Mouse (Mus musculus): ENCODE measurements at regions not wholly inside any gene's neighbourhood (a gene's known extent, or its start where the extent isn't known, plus 50 kb on each side); places are given as distances from the start of the nearest gene placed in this dataset.

GRCm38 (mm10) chr13:28701309-28701708 lies 252.2 kb downstream of the Sox4 start:
- Histone ChIP-seq H3K27me3 (no peaks in the 10 kb centered on the region), H3K4me1 (peaks cover 21% of the 10 kb centered on the region), H3K36me3 (no peaks in the 10 kb centered on the region), H3K4me2 (no peak overlapping the region), H3K9me3 (no peaks in the 10 kb centered on the region), H3K27ac (no peak overlapping the region), H3K9ac (no peak overlapping the region), H3K4me3 (no peak overlapping the region)
- 37% methylated on average over 1 of the region's 1 CpGs for WGBS
- ATAC-seq (ENCODE audit: borderline replicate concordance, extremely low read depth, low FRiP score, low TSS enrichment), result no peak

GRCm38 (mm10) chr13:28700081-28700480 lies 253.4 kb downstream of the Sox4 start:
- no peaks in the 10 kb centered on the region for H3K27me3 ChIP-seq
- WGBS, result 48% methylated on average over 3 of the region's 3 CpGs
- peaks cover 21% of the 10 kb centered on the region for H3K4me1 ChIP-seq
- no peak for ATAC-seq (ENCODE audit: borderline replicate concordance, extremely low read depth, low FRiP score, low TSS enrichment)
- no peaks in the 10 kb centered on the region for H3K36me3 ChIP-seq
- H3K9me3 ChIP-seq, result no peaks in the 10 kb centered on the region
- no peak overlapping the region for H3K9ac ChIP-seq
- H3K4me2 ChIP-seq, result no peak overlapping the region
- H3K27ac ChIP-seq, result no peak overlapping the region
- no peak overlapping the region for H3K4me3 ChIP-seq

- Histone ChIP-seq H3K27me3 (no peaks in the 10 kb centered on the region), H3K27ac (no peak overlapping the region), H3K9me3 (no peaks in the 10 kb centered on the region), H3K9ac (no peak overlapping the region), H3K4me3 (no peak overlapping the region), H3K36me3 (no peaks in the 10 kb centered on the region), H3K4me2 (no peak overlapping the region), H3K4me1 (peaks cover 21% of the 10 kb centered on the region)
- WGBS, result 89% methylated on average over 4 of the region's 4 CpGs
- ATAC-seq (ENCODE audit: borderline replicate concordance, extremely low read depth, low FRiP score, low TSS enrichment), result no peak
Measured at GRCm38 (mm10) chr13:28699490-28700032, 254.0 kb downstream of the Sox4 start.

- Histone ChIP-seq H3K36me3 (no peaks in the 10 kb centered on the region), H3K4me3 (no peak overlapping the region), H3K27ac (peak overlapping the region; percentile 17; the same call in 1 of the 2 replicates), H3K4me2 (no peak overlapping the region), H3K9ac (no peak overlapping the region), H3K27me3 (no peaks in the 10 kb centered on the region), H3K9me3 (no peaks in the 10 kb centered on the region), H3K4me1 (peaks cover 25% of the 10 kb centered on the region)
- no peak for ATAC-seq (ENCODE audit: borderline replicate concordance, extremely low read depth, low FRiP score, low TSS enrichment)
- 33% methylated on average over 12 of the region's 12 CpGs for WGBS
Measured at GRCm38 (mm10) chr13:28697796-28698678, 255.5 kb downstream of the Sox4 start.

GRCm38 (mm10) chr13:28693078-28693477 lies 260.4 kb downstream of the Sox4 start:
- no peaks in the 10 kb centered on the region for H3K9me3 ChIP-seq
- 42% methylated on average over 4 of the region's 4 CpGs for WGBS
- H3K27me3 ChIP-seq, result no peaks in the 10 kb centered on the region
- H3K4me2 ChIP-seq, result no peak overlapping the region
- peaks cover 43% of the 10 kb centered on the region for H3K4me1 ChIP-seq
- no peak overlapping the region for H3K4me3 ChIP-seq
- no peak overlapping the region for H3K9ac ChIP-seq
- no peaks in the 10 kb centered on the region for H3K36me3 ChIP-seq
- peak overlapping the region; percentile 89 for H3K27ac ChIP-seq
- peak; percentile 33; the same call in 1 of the 2 replicates for ATAC-seq (ENCODE audit: borderline replicate concordance, extremely low read depth, low FRiP score, low TSS enrichment)

GRCm38 (mm10) chr13:28692587-28692986 lies 260.9 kb downstream of the Sox4 start:
- H3K4me2 ChIP-seq, result no peak overlapping the region
- WGBS, result 58% methylated on average over 5 of the region's 5 CpGs
- peak; percentile 50; the same call in 1 of the 2 replicates for ATAC-seq (ENCODE audit: borderline replicate concordance, extremely low read depth, low FRiP score, low TSS enrichment)

GRCm38 (mm10) chr13:28690511-28691160 lies 262.9 kb downstream of the Sox4 start:
- no peak overlapping the region for H3K9ac ChIP-seq
- H3K4me1 ChIP-seq, result peaks cover 34% of the 10 kb centered on the region
- peak; percentile 39; the same call in 1 of the 2 replicates for ATAC-seq (ENCODE audit: borderline replicate concordance, extremely low read depth, low FRiP score, low TSS enrichment)
- peak overlapping the region; percentile 89 for H3K27ac ChIP-seq
- H3K27me3 ChIP-seq, result no peaks in the 10 kb centered on the region
- no peaks in the 10 kb centered on the region for H3K9me3 ChIP-seq
- no peak overlapping the region for H3K4me3 ChIP-seq
- 66% methylated on average over 5 of the region's 5 CpGs for WGBS
- no peaks in the 10 kb centered on the region for H3K36me3 ChIP-seq
- no peak overlapping the region for H3K4me2 ChIP-seq

More at GRCm38 (mm10) chr13:28692587-28692986, 260.9 kb downstream of the Sox4 start:
- H3K27me3 ChIP-seq, result no peaks in the 10 kb centered on the region
- no peaks in the 10 kb centered on the region for H3K36me3 ChIP-seq
- peaks cover 38% of the 10 kb centered on the region for H3K4me1 ChIP-seq
- H3K4me3 ChIP-seq, result no peak overlapping the region
- H3K27ac ChIP-seq, result peak overlapping the region; percentile 89
- H3K9ac ChIP-seq, result no peak overlapping the region
- no peaks in the 10 kb centered on the region for H3K9me3 ChIP-seq

GRCm38 (mm10) chr13:28687838-28688237 lies 265.7 kb downstream of the Sox4 start:
- no peaks in the 10 kb centered on the region for H3K27me3 ChIP-seq
- no peak overlapping the region for H3K4me3 ChIP-seq
- no peak for ATAC-seq (ENCODE audit: borderline replicate concordance, extremely low read depth, low FRiP score, low TSS enrichment)
- H3K27ac ChIP-seq, result no peak overlapping the region
- H3K9ac ChIP-seq, result no peak overlapping the region
- H3K4me1 ChIP-seq, result peaks cover 31% of the 10 kb centered on the region
- H3K4me2 ChIP-seq, result no peak overlapping the region
- no peaks in the 10 kb centered on the region for H3K9me3 ChIP-seq
- WGBS, result 48% methylated on average over 1 of the region's 1 CpGs
- H3K36me3 ChIP-seq, result no peaks in the 10 kb centered on the region

GRCm38 (mm10) chr13:28684311-28684710 lies 269.2 kb downstream of the Sox4 start:
- peaks cover 23% of the 10 kb centered on the region for H3K4me1 ChIP-seq
- no peak for ATAC-seq (ENCODE audit: borderline replicate concordance, extremely low read depth, low FRiP score, low TSS enrichment)
- no peak overlapping the region for H3K9ac ChIP-seq
- H3K4me2 ChIP-seq, result no peak overlapping the region
- H3K4me3 ChIP-seq, result no peak overlapping the region
- no peaks in the 10 kb centered on the region for H3K27me3 ChIP-seq
- 91% methylated on average over 3 of the region's 3 CpGs for WGBS
- no peaks in the 10 kb centered on the region for H3K36me3 ChIP-seq
- no peak overlapping the region for H3K27ac ChIP-seq
- H3K9me3 ChIP-seq, result no peaks in the 10 kb centered on the region

- Histone ChIP-seq H3K4me2 (no peak overlapping the region), H3K36me3 (no peaks in the 10 kb centered on the region), H3K4me3 (no peak overlapping the region), H3K4me1 (peaks cover 8% of the 10 kb centered on the region), H3K9me3 (no peaks in the 10 kb centered on the region), H3K9ac (no peak overlapping the region), H3K27me3 (no peaks in the 10 kb centered on the region), H3K27ac (no peak overlapping the region)
- WGBS, result 69% methylated on average over 1 of the region's 1 CpGs
- ATAC-seq (ENCODE audit: borderline replicate concordance, extremely low read depth, low FRiP score, low TSS enrichment), result no peak
Measured at GRCm38 (mm10) chr13:28680266-28680665, 273.2 kb downstream of the Sox4 start.

- 0 out of 2 replicates have a peak, but pooled peaks cover 3% of the 10 kb centered on the region for H3K4me1 ChIP-seq
- H3K36me3 ChIP-seq, result no peaks in the 10 kb centered on the region
- H3K27ac ChIP-seq, result no peak overlapping the region
- no peaks in the 10 kb centered on the region for H3K27me3 ChIP-seq
- no peak for ATAC-seq (ENCODE audit: borderline replicate concordance, extremely low read depth, low FRiP score, low TSS enrichment)
- H3K9ac ChIP-seq, result no peak overlapping the region
- WGBS, result 56% methylated on average over 3 of the region's 3 CpGs
- H3K4me2 ChIP-seq, result no peak overlapping the region
- H3K9me3 ChIP-seq, result no peaks in the 10 kb centered on the region
- H3K4me3 ChIP-seq, result no peak overlapping the region
Measured at GRCm38 (mm10) chr13:28673622-28674021, 279.9 kb downstream of the Sox4 start.

- Histone ChIP-seq H3K36me3 (no peaks in the 10 kb centered on the region), H3K27me3 (no peaks in the 10 kb centered on the region), H3K9me3 (no peaks in the 10 kb centered on the region), H3K4me3 (no peak overlapping the region), H3K27ac (no peak overlapping the region), H3K4me1 (0 out of 2 replicates have a peak, but pooled peaks cover 3% of the 10 kb centered on the region), H3K9ac (no peak overlapping the region), H3K4me2 (no peak overlapping the region)
- ATAC-seq (ENCODE audit: borderline replicate concordance, extremely low read depth, low FRiP score, low TSS enrichment), result no peak
- WGBS, result 33% methylated on average over 11 of the region's 11 CpGs
Measured at GRCm38 (mm10) chr13:28671543-28671942, 282.0 kb downstream of the Sox4 start.
